Mouse (Mus musculus): ENCODE data around the gene Adap1.

- TF ChIP-seq CTCF (IDR thresholded peaks at IDR 0.05; ENCODE audit: extremely low read depth, insufficient read depth, insufficient read length, insufficient replicate concordance) (no peak), POLR2A (IDR thresholded peaks at IDR 0.05; ENCODE audit: low read depth, low read length) (no peak)
Observed at GRCm38 (mm10) chr5:139373889-139374444, 48.5 kb upstream of the Adap1 start.
